ENCODE assay signal across 8 mouse cellular contexts in the genomic region with DNA sequence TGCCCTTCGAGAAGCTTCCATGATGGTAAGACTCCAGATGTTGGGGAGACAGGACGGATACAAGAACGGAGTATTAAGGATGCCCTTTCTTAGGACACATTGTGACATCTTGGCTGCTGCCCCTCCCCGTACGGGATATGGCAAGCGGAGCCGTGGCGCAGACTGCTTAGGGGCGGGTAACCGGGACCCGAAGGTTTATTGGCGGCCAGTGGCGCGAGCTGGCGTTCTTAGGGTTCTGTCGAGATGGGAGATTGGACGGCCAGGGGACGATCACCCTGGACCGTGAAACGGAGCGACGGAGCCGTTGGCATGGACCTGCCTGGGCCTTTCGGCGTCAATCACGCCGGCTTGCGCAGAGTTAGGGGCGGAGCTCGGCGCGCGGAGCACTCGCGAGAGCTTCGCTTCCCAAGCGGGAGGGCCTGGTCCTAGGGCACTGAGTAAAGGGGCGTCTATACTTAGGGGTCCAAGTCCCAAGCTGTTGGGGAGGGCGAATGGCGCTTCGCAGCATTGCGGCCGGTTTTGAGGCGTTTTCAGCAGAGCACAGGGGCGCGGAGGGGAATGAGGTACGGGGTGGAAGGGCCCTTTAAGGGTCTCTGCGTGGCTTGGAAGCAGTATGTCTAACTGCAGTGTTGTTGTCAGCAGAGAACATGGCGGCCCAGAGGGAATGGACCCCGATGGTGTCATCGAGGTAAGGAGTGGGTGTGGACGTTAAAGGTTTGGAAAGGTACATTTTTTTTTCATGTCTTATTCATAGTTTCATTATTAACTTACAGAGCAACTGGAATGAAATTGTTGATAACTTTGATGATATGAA. TPM values are rescaled to one million over a fixed set of nuclear protein-coding genes. Genes with fewer than 3 reads are reported as not detected.
A peak's percentile ranks its signal among the peaks of the same experiment; 100 is the strongest.
DNase-seq lines count a peak whose midpoint lies in the region; ATAC-seq and TF ChIP-seq lines count a peak whose summit lies in the region.

No protein-coding gene starts in this region.

- H3ac ChIP-seq in C2C12 (ENCODE audit: control insufficient read depth, insufficient read length, low read depth) = peak overlapping the region; percentile 98

- H3K27ac ChIP-seq in heart, embryonic 13.5 days (replicated peaks) = peak overlapping the region; percentile 98
- peak overlapping the region; percentile 95 for H3K27ac ChIP-seq in liver, embryonic 12.5 days
- H3K27ac ChIP-seq in stomach, embryonic 14.5 days (ENCODE audit: low read length) = peak overlapping the region; percentile 99

- WGBS in heart, embryonic 13.5 days = under 1% methylated on average over 52 of the region's 52 CpGs
- under 1% methylated on average over 52 of the region's 52 CpGs for WGBS in liver, embryonic 12.5 days (ENCODE audit: insufficient replicate concordance)
- WGBS in stomach, embryonic 14.5 days = under 1% methylated on average over 52 of the region's 52 CpGs

- H3K9ac ChIP-seq in heart, embryonic 13.5 days = peak overlapping the region; percentile 99
- H3K9ac ChIP-seq in liver, embryonic 12.5 days = peak overlapping the region; percentile 99
- peak overlapping the region; percentile 100 for H3K9ac ChIP-seq in stomach, embryonic 14.5 days (replicated peaks; ENCODE audit: low read depth, low read length)

- H3K79me3 ChIP-seq in C2C12 (ENCODE audit: low read depth) = peaks cover 48% of the 10 kb centered on the region

- H3K9me3 ChIP-seq in heart, embryonic 13.5 days = no peaks in the 10 kb centered on the region
- H3K9me3 ChIP-seq in liver, embryonic 12.5 days (replicated peaks) = no peaks in the 10 kb centered on the region
- no peaks in the 10 kb centered on the region for H3K9me3 ChIP-seq in stomach, embryonic 14.5 days (ENCODE audit: control insufficient read depth, low read depth, low read length)

- DNase-seq in brain, embryonic 18.5 days (ENCODE audit: low read depth, low spot score) = peak; percentile 67
- DNase-seq in fibroblast of lung, adult 2 months (ENCODE audit: low read depth) = peak; percentile 59
- DNase-seq in kidney, postnatal 10 days = peak; percentile 91
- DNase-seq in natural killer cell, adult 2 months (ENCODE audit: low spot score in 2 of 2) = peak; percentile 76 to 81

- peaks cover 56% of the 10 kb centered on the region for H3K79me2 ChIP-seq in C2C12 (ENCODE audit: control insufficient read depth, insufficient read depth)

- H3K27me3 ChIP-seq in C2C12 (ENCODE audit: control insufficient read depth, insufficient read depth, insufficient read length) = no peaks in the 10 kb centered on the region
- H3K27me3 ChIP-seq in heart, embryonic 13.5 days (replicated peaks) = no peaks in the 10 kb centered on the region
- no peaks in the 10 kb centered on the region for H3K27me3 ChIP-seq in liver, embryonic 12.5 days (replicated peaks)
- H3K27me3 ChIP-seq in stomach, embryonic 14.5 days (ENCODE audit: control insufficient read depth, insufficient read depth, low read length) = no peaks in the 10 kb centered on the region

- H3K4me3 ChIP-seq in C2C12 (ENCODE audit: insufficient read depth, poor library complexity, severe bottlenecking) = peak overlapping the region; percentile 69
- H3K4me3 ChIP-seq in heart, embryonic 13.5 days = peak overlapping the region; percentile 84
- H3K4me3 ChIP-seq in liver, embryonic 12.5 days = peak overlapping the region; percentile 97
- H3K4me3 ChIP-seq in stomach, embryonic 14.5 days (ENCODE audit: low read depth, low read length) = peak overlapping the region; percentile 97

- peaks cover 49% of the 10 kb centered on the region for H3K36me3 ChIP-seq in C2C12 (ENCODE audit: control insufficient read depth, insufficient read depth)
- H3K36me3 ChIP-seq in heart, embryonic 13.5 days = peaks cover 48% of the 10 kb centered on the region
- H3K36me3 ChIP-seq in liver, embryonic 12.5 days = peaks cover 52% of the 10 kb centered on the region
- H3K36me3 ChIP-seq in stomach, embryonic 14.5 days (ENCODE audit: control insufficient read depth, insufficient read depth, low read length) = peaks cover 45% of the 10 kb centered on the region

- peak overlapping the region; percentile 97 for H3K4me2 ChIP-seq in heart, embryonic 13.5 days
- H3K4me2 ChIP-seq in liver, embryonic 12.5 days = peak overlapping the region; percentile 81
- peak overlapping the region; percentile 85 for H3K4me2 ChIP-seq in stomach, embryonic 14.5 days (replicated peaks; ENCODE audit: low read depth, low read length)

- H3K4me1 ChIP-seq in heart, embryonic 13.5 days = peaks cover 49% of the 10 kb centered on the region
- H3K4me1 ChIP-seq in liver, embryonic 12.5 days = peaks cover 41% of the 10 kb centered on the region
- H3K4me1 ChIP-seq in stomach, embryonic 14.5 days (ENCODE audit: control insufficient read depth, insufficient read depth, low read length) = peaks cover 4% of the 10 kb centered on the region; the same call in 1 of the 2 replicates

- no peak for TF ChIP-seq CTCF in C2C12 (IDR thresholded peaks at IDR 0.05; ENCODE audit: control insufficient read depth, insufficient read depth, insufficient read length)

- peak; percentile 78 for ATAC-seq in heart, embryonic 13.5 days (ENCODE audit: extremely low read depth, insufficient number of reproducible peaks, low FRiP score, low TSS enrichment)
- ATAC-seq in liver, embryonic 12.5 days = peak; percentile 79
- peak; percentile 81 for ATAC-seq in stomach, embryonic 14.5 days (ENCODE audit: insufficient number of reproducible peaks, insufficient read depth, low FRiP score, low read depth)

TF ChIP-seq in C2C12, 6 proteins besides CTCF, POLR2A, EP300 and RAD21:
- no peak for TF ChIP-seq MYOD1 (IDR thresholded peaks at IDR 0.05; ENCODE audit: control insufficient read depth, insufficient read length, low read depth)
- TF ChIP-seq USF1 (IDR thresholded peaks at IDR 0.05; ENCODE audit: low read depth) = no peak
- no peak for TF ChIP-seq FOSL1 (IDR thresholded peaks at IDR 0.05; ENCODE audit: insufficient read depth, low read length, poor library complexity, severe bottlenecking)
- TF ChIP-seq MAX (IDR thresholded peaks at IDR 0.05) = no peak
- no peak for TF ChIP-seq MYOG (IDR thresholded peaks at IDR 0.05; ENCODE audit: control insufficient read depth, extremely low read depth, insufficient read length)
- TF ChIP-seq CEBPB (IDR thresholded peaks at IDR 0.05; ENCODE audit: low read depth) = no peak

RNA-seq across cellular contexts. Expression of a gene that starts 0.9 kb away (rescaled TPM):
- polyA plus RNA-seq in C2C12 (2012; fragmentation: generic; extraction: Trizol) = 86.9 TPM
- 147 and 163 TPM in 2 replicates for polyA plus RNA-seq in heart, embryonic 13.5 days (2015; fragmentation: Nextera tagmentation; extraction: Ambion mirVana)
- polyA plus RNA-seq in liver, embryonic 12.5 days (2016; fragmentation: Nextera tagmentation; extraction: Ambion mirVana) = 99.9 and 102 TPM in 2 replicates
- polyA plus RNA-seq in stomach, embryonic 14.5 days (2014; fragmentation: Nextera tagmentation; extraction: Ambion mirVana) = 270 and 285 TPM in 2 replicates

RNA-seq across cellular contexts. Expression of a gene that starts 19.4 kb away (rescaled TPM):
- 39.8 TPM for polyA plus RNA-seq in C2C12 (2012; fragmentation: generic; extraction: Trizol)
- 93.0 and 96.8 TPM in 2 replicates for polyA plus RNA-seq in heart, embryonic 13.5 days (2015; fragmentation: Nextera tagmentation; extraction: Ambion mirVana)
- polyA plus RNA-seq in liver, embryonic 12.5 days (2016; fragmentation: Nextera tagmentation; extraction: Ambion mirVana) = 184 and 199 TPM in 2 replicates
- 112 and 121 TPM in 2 replicates for polyA plus RNA-seq in stomach, embryonic 14.5 days (2014; fragmentation: Nextera tagmentation; extraction: Ambion mirVana)

RNA-seq across cellular contexts. Expression of a gene that starts 38.2 kb away (rescaled TPM):
- polyA plus RNA-seq in C2C12 (2012; fragmentation: generic; extraction: Trizol) = not detected
- 0.15 TPM in 1 of 2 replicates, not detected in the other for polyA plus RNA-seq in heart, embryonic 13.5 days (2015; fragmentation: Nextera tagmentation; extraction: Ambion mirVana)
- not detected in 2 replicates for polyA plus RNA-seq in liver, embryonic 12.5 days (2016; fragmentation: Nextera tagmentation; extraction: Ambion mirVana)
- not detected in 2 replicates for polyA plus RNA-seq in stomach, embryonic 14.5 days (2014; fragmentation: Nextera tagmentation; extraction: Ambion mirVana)

RNA-seq across cellular contexts. Expression of a gene that starts 50.5 kb away (rescaled TPM):
- not detected for polyA plus RNA-seq in C2C12 (2012; fragmentation: generic; extraction: Trizol)
- 0.94 and 8.3 TPM in 2 replicates for polyA plus RNA-seq in heart, embryonic 13.5 days (2015; fragmentation: Nextera tagmentation; extraction: Ambion mirVana)
- polyA plus RNA-seq in liver, embryonic 12.5 days (2016; fragmentation: Nextera tagmentation; extraction: Ambion mirVana) = 145 and 151 TPM in 2 replicates
- polyA plus RNA-seq in stomach, embryonic 14.5 days (2014; fragmentation: Nextera tagmentation; extraction: Ambion mirVana) = 0.13 and 0.59 TPM in 2 replicates

Comparison
In these comparisons a context has a peak if more than half of its experiments do, and no peak if none do; other contexts are left out.
1. Peak in every context shown above with its lines: DNase-seq, ATAC-seq, H3K4me3 ChIP-seq and H3K27ac ChIP-seq.